Mouse (Mus musculus) right cerebral cortex, adult 2 months (tissue): Measurements from ENCODE around the gene Oma1.

Experiments
- DNase-seq, 2 experiments: peaks; one replicate each; pipeline ENCODE4 v3.0.0; 2021 to 2022; ENCODE audit warnings: low spot score in 2 of 2

The Oma1 gene

GRCm38 (mm10) chr4:103313587-103314525 is at the start of gene Oma1:
Gene Oma1, plus strand, starts transcription at chr4:103313812.
- DNase-seq, result peak; percentile 97

- no peak for DNase-seq
Observed at GRCm38 (mm10) chr4:103263812-103264396, 49.7 kb upstream of the Oma1 start.

- no peak for DNase-seq
Observed at GRCm38 (mm10) chr4:103265166-103265565, 48.4 kb upstream of the Oma1 start.

GRCm38 (mm10) chr4:103269336-103269735 is 44.3 kb upstream of the Oma1 start:
- DNase-seq, result no peak

GRCm38 (mm10) chr4:103273021-103273420 is 40.6 kb upstream of the Oma1 start:
- DNase-seq, result no peak

GRCm38 (mm10) chr4:103288342-103288741 is 25.3 kb upstream of the Oma1 start:
- DNase-seq, result peak; percentile 9 to 13

GRCm38 (mm10) chr4:103290763-103291162 is 22.8 kb upstream of the Oma1 start, which contains the start of gene 4921539E11Rik:
Gene 4921539E11Rik, minus strand, starts transcription at chr4:103290863.
- DNase-seq, result no peak

- peak; percentile 57 to 59 for DNase-seq
Observed at GRCm38 (mm10) chr4:103299342-103299741, 14.3 kb upstream of the Oma1 start.

GRCm38 (mm10) chr4:103303851-103304250 is 9.8 kb upstream of the Oma1 start:
- no peak for DNase-seq

GRCm38 (mm10) chr4:103314526-103314910 is 906 bp downstream of the Oma1 start:
- peak in 1 of 2 experiments; percentile 21 for DNase-seq

- DNase-seq, result no peak
Observed at GRCm38 (mm10) chr4:103315861-103316260, 2.2 kb downstream of the Oma1 start.

- no peak for DNase-seq
Observed at GRCm38 (mm10) chr4:103321461-103321860, 7.8 kb downstream of the Oma1 start.

GRCm38 (mm10) chr4:103324688-103325451 is 11.3 kb downstream of the Oma1 start:
- no peak for DNase-seq

GRCm38 (mm10) chr4:103326994-103327393 is 13.4 kb downstream of the Oma1 start:
- DNase-seq, result no peak

GRCm38 (mm10) chr4:103329348-103329747 is 15.7 kb downstream of the Oma1 start:
- DNase-seq, result no peak

- no peak for DNase-seq
Observed at GRCm38 (mm10) chr4:103335134-103335533, 21.5 kb downstream of the Oma1 start.

- no peak for DNase-seq
Observed at GRCm38 (mm10) chr4:103340726-103341125, 27.1 kb downstream of the Oma1 start.

- DNase-seq, result no peak
Observed at GRCm38 (mm10) chr4:103341620-103342019, 28.0 kb downstream of the Oma1 start.

- peak; percentile 33 to 55 for DNase-seq
Observed at GRCm38 (mm10) chr4:103346058-103346457, 32.4 kb downstream of the Oma1 start.

- no peak for DNase-seq
Observed at GRCm38 (mm10) chr4:103346849-103347248, 33.2 kb downstream of the Oma1 start.

- DNase-seq, result peak in 1 of 2 experiments; percentile 26
Observed at GRCm38 (mm10) chr4:103349219-103349618, 35.6 kb downstream of the Oma1 start.

- DNase-seq, result no peak
Observed at GRCm38 (mm10) chr4:103352926-103353325, 39.3 kb downstream of the Oma1 start.
